Mouse (Mus musculus) bone marrow, adult 2 months (tissue): Measurements from ENCODE around the gene Traip.

Source experiments
- CTCF ChIP-seq: fragments of 200-500 bp; IDR thresholded peaks from 2 replicates; pipeline ENCODE4 v1.5.1; 2011; ENCODE audit warnings: low read length, control low read depth; ENCODE audit not compliant: control insufficient read depth, insufficient read depth
- POLR2A ChIP-seq: fragments of 200-500 bp; IDR thresholded peaks from 2 replicates; pipeline ENCODE4 v1.6.1; 2011; ENCODE audit warnings: low read depth, mild to moderate bottlenecking, control low read depth, low read length, borderline replicate concordance; ENCODE audit not compliant: control insufficient read depth

DNA sequence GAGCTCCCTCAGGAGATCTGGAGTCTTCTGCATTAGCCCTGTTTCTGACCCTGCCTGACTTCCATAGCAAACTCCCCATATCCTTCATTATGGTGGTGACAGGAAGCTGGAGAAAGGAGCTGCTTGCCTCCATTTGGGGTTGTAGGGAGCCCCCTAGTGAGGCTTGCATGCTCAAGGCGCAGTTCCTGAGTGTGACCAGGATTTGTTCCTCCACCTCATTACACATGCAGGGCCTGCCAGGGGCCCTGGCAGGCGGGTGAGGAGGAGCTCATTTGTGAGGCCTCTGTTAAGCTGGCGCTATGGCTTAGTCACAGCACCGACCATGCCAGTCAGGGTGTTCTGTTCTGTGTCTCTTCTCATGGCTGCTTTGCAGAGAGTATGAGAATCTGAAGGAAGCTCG lies 11.9 kb downstream of the Traip start:
- TF ChIP-seq CTCF (no peak), POLR2A (no peak)
